Mouse (Mus musculus) embryonic fibroblast, embryonic 13.5 days (primary cell): ENCODE results near the gene C130026I21Rik.
"Not testable (repeated sequence)": the region's sequence is repeated elsewhere in the genome, so short reads cannot be mapped to it uniquely, and the experiment has no call there.

Source experiments
- CTCF ChIP-seq: IDR thresholded peaks from 2 replicates; pipeline ENCODE4 v1.5.1; 2011; ENCODE audit warnings: mild to moderate bottlenecking, control low read depth, low read length, moderate library complexity, borderline replicate concordance; ENCODE audit not compliant: insufficient read depth
- POLR2A ChIP-seq: IDR thresholded peaks from 2 replicates; pipeline ENCODE4 v1.6.1; 2011; ENCODE audit warnings: low read depth, mild to moderate bottlenecking, control low read depth, low read length, moderate library complexity

GRCm38 (mm10) chr1:85084803-85085202, 185.6 kb downstream of the C130026I21Rik start:
- not testable (repeated sequence) for TF ChIP-seq CTCF, POLR2A
